Mouse (Mus musculus) fibroblast of lung, adult 2 months (primary cell): ENCODE data around the gene Tmsb15b2.
"Not testable (repeated sequence)": the region's sequence is repeated elsewhere in the genome, so short reads cannot be mapped to it uniquely, and the experiment has no call there.

Experiments used
- DNase-seq: peaks from one replicate; pipeline ENCODE4 v3.0.0-alpha.2; 2011; ENCODE audit warnings: low read depth

The Tmsb15b2 gene

DNA sequence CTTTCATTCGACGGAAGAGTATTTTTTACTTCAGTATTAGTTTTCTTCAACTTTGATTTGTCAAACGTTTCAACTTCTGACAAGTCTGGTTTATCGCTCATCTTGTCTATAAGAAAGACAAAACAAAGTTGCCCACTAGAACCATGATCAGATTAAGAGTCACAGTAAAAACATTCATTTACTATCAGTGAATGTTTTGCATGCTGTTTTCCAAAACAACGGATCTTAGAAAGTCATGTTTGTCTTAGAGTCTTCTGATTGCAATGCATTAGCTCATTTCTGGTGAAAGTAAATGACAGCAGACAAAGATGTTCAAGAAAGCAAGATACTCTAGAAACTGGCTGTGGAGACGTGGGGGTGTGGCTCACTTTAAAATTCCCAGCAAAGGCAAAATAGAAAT, at the start of gene Tmsb15b2:
Gene Tmsb15b2, minus strand, starts transcription at position 101 of the 400 bp plus-strand sequence.
- not testable (repeated sequence) for DNase-seq

GRCm38 (mm10) chrX:137019310-137019709, 44.0 kb upstream of the Tmsb15b2 start:
- no peak for DNase-seq

DNA sequence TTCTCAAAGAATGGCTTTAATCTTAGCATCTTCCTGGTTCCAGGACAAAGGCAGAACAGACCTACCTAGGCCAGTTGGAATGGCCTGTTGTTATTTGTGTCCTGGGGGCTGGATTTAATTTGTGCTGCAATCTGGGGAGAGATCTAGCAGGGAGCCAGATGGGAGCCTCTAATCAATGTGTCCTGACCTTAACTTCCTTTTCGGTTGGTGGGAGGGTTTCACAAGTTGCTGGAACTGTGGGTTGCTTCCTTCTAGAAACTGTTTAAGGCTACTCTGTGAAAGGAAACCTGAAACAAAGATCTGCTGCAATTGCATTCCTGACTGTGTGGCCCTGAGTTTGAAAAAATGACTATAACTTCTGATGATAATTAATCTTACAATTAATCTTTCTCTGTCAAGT, 42.4 kb upstream of the Tmsb15b2 start:
- no peak for DNase-seq

DNA sequence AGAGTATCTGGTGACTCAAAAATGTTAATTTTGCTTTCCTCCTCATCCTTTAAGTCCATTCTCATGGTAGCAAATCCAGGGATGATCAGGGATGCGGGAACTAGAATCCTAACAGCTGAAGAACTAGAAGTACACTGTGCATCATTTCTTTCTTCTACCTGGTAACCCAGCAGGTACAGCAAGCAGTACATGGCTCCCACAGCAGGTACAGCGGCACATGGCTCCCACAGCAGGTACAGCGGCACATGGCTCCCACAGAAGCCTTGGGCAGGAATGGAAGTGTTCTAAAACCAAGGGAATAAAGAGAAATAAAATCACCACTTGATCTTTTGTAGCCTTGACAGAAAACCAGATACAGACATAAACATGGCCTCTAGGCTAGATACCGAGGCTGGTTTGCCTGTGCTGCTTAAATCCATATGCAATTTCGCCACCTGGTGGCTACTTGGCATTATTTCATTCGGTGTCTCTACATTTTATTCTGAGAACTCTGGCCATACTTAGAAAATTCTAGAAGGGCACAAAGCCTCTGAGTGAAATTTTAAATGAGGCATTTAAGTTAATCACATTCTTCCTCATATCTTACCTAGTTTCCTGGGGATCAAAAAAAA, 39.9 kb upstream of the Tmsb15b2 start:
- no peak for DNase-seq

DNA sequence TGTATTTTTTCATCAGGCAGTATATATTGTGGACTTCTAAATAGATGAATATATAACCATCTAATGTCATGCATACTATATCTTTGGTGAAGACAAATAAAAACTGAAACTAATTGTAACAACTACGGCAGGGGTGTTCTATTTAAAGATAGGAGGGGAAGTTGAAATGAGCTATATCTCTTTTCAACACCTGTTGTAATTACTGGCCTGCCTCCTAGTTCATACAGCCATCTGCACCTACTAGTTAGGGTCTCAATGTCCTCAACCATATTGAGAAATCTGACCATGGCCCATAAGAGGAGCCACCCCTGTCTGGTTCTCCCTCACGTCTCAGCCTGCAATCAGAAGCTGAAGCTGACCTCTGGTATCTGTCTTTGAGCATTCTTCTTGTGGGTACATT, 21.0 kb upstream of the Tmsb15b2 start:
- DNase-seq, result no peak

GRCm38 (mm10) chrX:136993641-136994040, 18.3 kb upstream of the Tmsb15b2 start:
- no peak for DNase-seq

DNA sequence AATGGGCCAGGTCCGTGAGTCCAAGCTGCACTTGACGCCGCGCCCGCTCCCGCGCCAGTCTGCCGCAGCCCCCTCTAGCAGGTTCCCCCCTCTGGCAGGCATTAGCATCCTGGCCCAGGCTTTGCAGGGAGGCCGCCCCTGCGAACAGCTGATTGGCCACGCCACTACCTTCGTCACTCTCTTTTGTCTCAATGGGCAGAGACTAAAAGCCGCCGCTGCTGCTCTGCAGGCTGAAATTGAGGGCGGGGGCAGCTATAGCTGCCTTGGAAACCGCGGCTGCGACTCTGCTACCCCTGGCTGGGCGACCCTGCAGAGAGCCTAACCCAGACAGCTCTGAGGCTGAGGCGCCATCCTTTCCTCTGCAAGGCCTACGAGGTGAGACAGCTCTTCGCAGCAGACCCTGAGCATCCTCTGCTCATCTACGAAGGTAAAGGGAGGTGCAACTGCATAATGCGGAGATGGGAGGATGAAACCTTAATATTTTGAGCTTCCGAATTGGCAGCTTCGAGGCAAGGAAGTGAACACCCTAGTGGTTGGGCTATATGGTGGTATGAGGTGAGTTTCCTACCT, 17.8 kb upstream of the Tmsb15b2 start, which contains the start of gene Zcchc18:
Gene Zcchc18, plus strand, starts transcription at position 178 of the 570 bp plus-strand sequence.
- no peak for DNase-seq

GRCm38 (mm10) chrX:136992191-136992965, 17.1 kb upstream of the Tmsb15b2 start:
- DNase-seq, result no peak

DNA sequence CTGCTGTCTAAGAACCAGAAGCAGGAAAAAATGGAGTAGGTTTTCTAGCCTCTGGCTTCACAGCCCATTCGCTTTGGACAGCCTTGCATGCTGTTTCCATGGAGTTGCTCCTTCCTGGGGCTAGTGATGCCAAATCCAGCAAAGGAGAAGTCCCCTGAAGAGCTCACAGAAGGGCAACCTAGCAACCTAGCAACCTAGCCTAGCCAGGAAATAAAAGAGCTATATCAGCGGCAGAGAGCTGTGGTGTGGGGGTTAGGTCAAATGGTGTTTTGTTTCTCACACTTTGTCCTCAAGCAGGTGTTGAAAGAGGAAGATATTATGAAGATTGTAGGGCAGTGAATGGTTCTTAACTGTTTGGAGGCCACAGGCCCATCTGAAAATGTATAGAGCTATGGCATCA, 16.0 kb upstream of the Tmsb15b2 start:
- no peak for DNase-seq

DNA sequence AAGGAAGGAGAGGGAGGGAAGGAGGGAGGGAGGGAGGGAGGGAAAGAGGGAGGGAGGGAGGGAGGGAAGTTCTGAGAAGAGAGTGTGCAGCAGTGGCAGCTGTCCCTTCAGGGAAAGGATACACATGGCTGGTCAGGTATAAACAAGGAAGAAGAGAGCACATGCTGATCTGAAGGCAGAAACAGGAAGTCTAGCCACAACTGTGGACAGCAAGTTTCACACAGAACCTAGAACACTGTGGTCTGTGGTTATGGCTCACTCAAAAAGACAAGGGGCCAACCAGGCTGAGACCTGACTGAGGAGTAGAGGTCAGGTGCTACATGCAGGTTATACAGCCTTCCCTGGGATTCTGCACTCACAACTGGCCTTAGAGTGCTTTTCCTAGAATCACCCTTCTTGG, 10.7 kb upstream of the Tmsb15b2 start:
- no peak for DNase-seq

DNA sequence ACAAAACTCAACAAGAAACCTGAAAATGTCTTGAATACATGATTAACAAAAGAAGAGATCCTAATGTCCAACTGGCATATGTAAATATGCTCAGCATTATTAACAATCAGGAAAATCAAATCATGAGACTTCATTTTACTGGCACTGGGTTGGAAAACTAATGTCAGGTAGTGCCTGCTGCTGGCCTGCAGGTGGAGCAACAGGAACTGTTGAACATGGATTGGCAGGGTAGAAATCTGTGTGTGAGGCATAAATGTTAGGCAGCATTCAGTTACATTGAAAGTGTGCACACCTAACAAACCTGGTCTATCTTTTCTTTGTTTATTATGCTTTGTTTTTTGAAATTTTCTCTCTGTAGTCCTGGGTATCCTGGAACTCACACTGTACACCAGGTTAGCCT, 3.3 kb upstream of the Tmsb15b2 start:
- no peak for DNase-seq

- peak; percentile 22 for DNase-seq
These were observed 1.3 kb upstream of the Tmsb15b2 start, which contains the start of the genes Tmsb15l and Tmsb15b1 for GRCm38 (mm10) chrX:136976424-136977084. TSS of gene Tmsb15l (minus strand) at chrX:136976869. TSS of gene Tmsb15b1 (minus strand) at chrX:136976874.

- no peak for DNase-seq
These were observed 15.6 kb downstream of the Tmsb15b2 start for GRCm38 (mm10) chrX:136959688-136960087.

GRCm38 (mm10) chrX:136958300-136958699, 17.0 kb downstream of the Tmsb15b2 start:
- not testable (repeated sequence) for DNase-seq

DNA sequence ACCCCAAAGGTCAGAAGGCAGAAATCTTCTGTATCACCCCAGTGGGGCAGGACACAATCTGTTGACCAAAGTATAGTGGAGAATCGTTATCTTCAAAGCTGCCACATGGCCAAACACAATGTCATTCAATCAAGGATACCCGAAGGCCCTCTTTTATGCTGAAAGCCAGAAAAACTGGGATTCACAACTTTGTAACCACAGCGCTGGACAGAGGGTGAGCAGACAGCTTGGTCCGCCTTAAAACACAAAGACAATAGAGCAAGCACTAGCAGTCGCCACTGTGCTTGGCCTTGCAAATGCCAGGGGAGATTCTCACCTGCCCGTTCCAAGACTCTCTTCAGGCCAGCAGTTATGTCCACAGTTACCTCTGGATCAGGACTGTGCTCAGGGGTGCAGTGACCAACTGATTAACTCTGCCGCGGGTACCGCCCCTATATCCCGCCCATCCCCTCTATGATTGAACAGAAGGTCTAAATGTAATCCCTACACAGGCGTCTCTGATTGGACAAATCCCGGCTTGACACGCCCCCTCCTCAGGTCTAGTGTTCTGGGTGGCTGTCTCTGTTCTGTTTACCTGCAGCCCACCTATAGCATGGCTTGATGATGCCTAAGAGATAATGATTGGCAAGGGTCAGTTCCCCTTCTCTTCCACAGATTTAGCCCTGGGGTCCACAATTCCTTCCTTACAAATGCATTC, 17.6 kb downstream of the Tmsb15b2 start:
- DNase-seq, result not testable (repeated sequence)

DNA sequence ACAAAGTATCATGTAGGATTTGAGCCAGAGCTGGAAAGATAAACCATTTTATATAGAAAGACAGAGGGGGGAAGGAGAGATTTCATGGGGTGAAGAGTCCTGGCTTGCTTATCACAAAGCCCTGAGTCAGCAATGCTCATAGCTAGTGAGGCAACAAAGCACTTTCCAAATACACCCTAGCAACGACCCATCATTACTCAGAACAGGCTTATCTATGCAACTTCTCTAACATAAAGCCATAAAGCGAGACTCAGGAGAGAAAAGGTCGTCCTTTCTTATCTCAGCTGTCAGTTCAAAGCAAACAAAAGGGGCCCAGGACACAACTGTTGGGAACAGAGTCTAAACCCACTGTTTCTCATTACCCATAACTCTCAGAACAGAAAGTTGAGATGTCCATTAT, 37.3 kb downstream of the Tmsb15b2 start:
- no peak for DNase-seq

DNA sequence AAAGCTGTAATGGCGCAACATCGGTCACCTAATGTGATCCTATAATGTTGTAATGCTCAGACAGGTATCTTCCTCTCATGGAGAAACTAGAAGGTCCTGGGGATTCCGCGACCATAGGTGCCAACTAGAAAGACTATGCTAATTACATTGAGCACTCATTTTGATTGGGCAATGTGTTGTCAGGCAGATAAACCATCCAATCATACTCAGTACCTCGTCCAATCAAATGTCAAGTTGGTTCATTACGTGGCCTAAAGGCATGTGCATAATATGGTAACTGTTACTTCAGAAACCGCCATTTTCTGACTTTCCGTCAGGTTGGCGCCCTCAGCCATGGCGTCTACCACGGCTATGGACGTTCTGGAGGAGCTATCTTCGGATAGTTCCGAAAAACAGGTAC, 48.3 kb downstream of the Tmsb15b2 start, which contains the start of gene H2bfm:
Gene H2bfm, plus strand, starts transcription at position 295 of the 400 bp plus-strand sequence.
- no peak for DNase-seq

GRCm38 (mm10) chrX:136925863-136926262, 49.4 kb downstream of the Tmsb15b2 start:
- DNase-seq, result no peak
